Mouse (Mus musculus): ENCODE measurements around the gene Kremen2. TPM values are rescaled to one million over a fixed set of nuclear protein-coding genes. Genes with fewer than 3 reads are reported as not detected.

Gene Kremen2
- 0.81 and 1.1 TPM in 2 replicates for polyA plus RNA-seq (2012; rRNA removed)

GRCm38 (mm10) chr17:23745301-23746251, at the start of gene Kremen2:
Gene Kremen2, minus strand, starts transcription at chr17:23745833.
- H3K4me3 ChIP-seq (replicated peaks; ENCODE audit: extremely low read depth, low read depth, low read length), result no peak within 1 kb of the TSS

GRCm38 (mm10) chr17:23795323-23795722, 49.7 kb upstream of the Kremen2 start:
- WGBS, result 97% methylated on average over 8 of the region's 8 CpGs
- Histone ChIP-seq H3K4me1 (ENCODE audit: control insufficient read depth, insufficient read depth, low read length) (peaks cover 4% of the 10 kb centered on the region; the same call in 1 of the 2 replicates), H3K4me3 (replicated peaks; ENCODE audit: extremely low read depth, low read depth, low read length) (no peak overlapping the region)
- TF ChIP-seq POLR2A (IDR thresholded peaks at IDR 0.05; ENCODE audit: borderline replicate concordance, extremely low read depth, low read depth, low read length) (no peak), CTCF (IDR thresholded peaks at IDR 0.05; ENCODE audit: insufficient read depth, low read length) (no peak)
- no peak for DNase-seq

More at GRCm38 (mm10) chr17:23745301-23746251, at the start of gene Kremen2:
- peaks cover 12% of the 10 kb centered on the region for H3K4me1 ChIP-seq (ENCODE audit: control insufficient read depth, insufficient read depth, low read length)
- DNase-seq, result no peak
- WGBS, result 3% methylated on average over 43 of the region's 45 CpGs
- no peak for TF ChIP-seq CTCF (IDR thresholded peaks at IDR 0.05; ENCODE audit: insufficient read depth, low read length)
- no peak for TF ChIP-seq POLR2A (IDR thresholded peaks at IDR 0.05; ENCODE audit: borderline replicate concordance, extremely low read depth, low read depth, low read length)

- WGBS, result 53% methylated on average over 2 of the region's 2 CpGs
- DNase-seq, result no peak
- no peak for TF ChIP-seq POLR2A (IDR thresholded peaks at IDR 0.05; ENCODE audit: borderline replicate concordance, extremely low read depth, low read depth, low read length)
- TF ChIP-seq CTCF (IDR thresholded peaks at IDR 0.05; ENCODE audit: insufficient read depth, low read length), result no peak
- Histone ChIP-seq H3K4me1 (ENCODE audit: control insufficient read depth, insufficient read depth, low read length) (peaks cover 9% of the 10 kb centered on the region), H3K4me3 (replicated peaks; ENCODE audit: extremely low read depth, low read depth, low read length) (no peak overlapping the region)
Measured at GRCm38 (mm10) chr17:23791079-23791357, 45.4 kb upstream of the Kremen2 start.

- Histone ChIP-seq H3K4me3 (replicated peaks; ENCODE audit: extremely low read depth, low read depth, low read length) (peak within 1 kb of the TSS; percentile 69), H3K4me1 (ENCODE audit: control insufficient read depth, insufficient read depth, low read length) (peaks cover 9% of the 10 kb centered on the region)
- peak; percentile 67 for DNase-seq
- TF ChIP-seq CTCF (IDR thresholded peaks at IDR 0.05; ENCODE audit: insufficient read depth, low read length) (no peak), POLR2A (IDR thresholded peaks at IDR 0.05; ENCODE audit: borderline replicate concordance, extremely low read depth, low read depth, low read length) (peak; percentile 60)
- 3% methylated on average over 29 of the region's 29 CpGs for WGBS
Measured at GRCm38 (mm10) chr17:23790269-23791078, 44.8 kb upstream of the Kremen2 start, which contains the start of gene Srrm2. Gene Srrm2, plus strand, starts transcription at chr17:23790532.

- 29% methylated on average over 8 of the region's 8 CpGs for WGBS
- TF ChIP-seq POLR2A (IDR thresholded peaks at IDR 0.05; ENCODE audit: borderline replicate concordance, extremely low read depth, low read depth, low read length) (no peak), CTCF (IDR thresholded peaks at IDR 0.05; ENCODE audit: insufficient read depth, low read length) (no peak)
- Histone ChIP-seq H3K4me3 (replicated peaks; ENCODE audit: extremely low read depth, low read depth, low read length) (no peak overlapping the region), H3K4me1 (ENCODE audit: control insufficient read depth, insufficient read depth, low read length) (peaks cover 9% of the 10 kb centered on the region)
- no peak for DNase-seq
Measured at GRCm38 (mm10) chr17:23789749-23790268, 44.2 kb upstream of the Kremen2 start.

- DNase-seq, result no peak
- Histone ChIP-seq H3K4me1 (ENCODE audit: control insufficient read depth, insufficient read depth, low read length) (peaks cover 9% of the 10 kb centered on the region), H3K4me3 (replicated peaks; ENCODE audit: extremely low read depth, low read depth, low read length) (no peak overlapping the region)
- 94% methylated on average over 4 of the region's 4 CpGs for WGBS
- TF ChIP-seq POLR2A (IDR thresholded peaks at IDR 0.05; ENCODE audit: borderline replicate concordance, extremely low read depth, low read depth, low read length) (no peak), CTCF (IDR thresholded peaks at IDR 0.05; ENCODE audit: insufficient read depth, low read length) (no peak)
Measured at GRCm38 (mm10) chr17:23788973-23789372, 43.3 kb upstream of the Kremen2 start.

- peak overlapping the region; percentile 27 for H3K4me3 ChIP-seq (replicated peaks; ENCODE audit: extremely low read depth, low read depth, low read length)
- DNase-seq, result no peak
- H3K4me1 ChIP-seq (ENCODE audit: control insufficient read depth, insufficient read depth, low read length), result peaks cover 9% of the 10 kb centered on the region
- WGBS, result 19% methylated on average over 13 of the region's 13 CpGs
- TF ChIP-seq CTCF (IDR thresholded peaks at IDR 0.05; ENCODE audit: insufficient read depth, low read length) (no peak), POLR2A (IDR thresholded peaks at IDR 0.05; ENCODE audit: borderline replicate concordance, extremely low read depth, low read depth, low read length) (no peak)
Measured at GRCm38 (mm10) chr17:23786510-23786931, 40.9 kb upstream of the Kremen2 start.

GRCm38 (mm10) chr17:23785561-23786471, 40.2 kb upstream of the Kremen2 start, which contains the start of gene Flywch2:
Gene Flywch2, minus strand, starts transcription at chr17:23786081.
- TF ChIP-seq CTCF (IDR thresholded peaks at IDR 0.05; ENCODE audit: insufficient read depth, low read length) (no peak), POLR2A (IDR thresholded peaks at IDR 0.05; ENCODE audit: borderline replicate concordance, extremely low read depth, low read depth, low read length) (no peak)
- H3K4me3 ChIP-seq (replicated peaks; ENCODE audit: extremely low read depth, low read depth, low read length), result peak within 1 kb of the TSS; percentile 53
- peaks cover 7% of the 10 kb centered on the region for H3K4me1 ChIP-seq (ENCODE audit: control insufficient read depth, insufficient read depth, low read length)
- DNase-seq, result peak; percentile 76
- WGBS, result 7% methylated on average over 43 of the region's 43 CpGs
